Mouse (Mus musculus) mesoderm, embryonic 11.5 days (tissue): ENCODE data around the gene Vmn1r128.
"Not testable (repeated sequence)": the region's sequence is repeated elsewhere in the genome, so short reads cannot be mapped to it uniquely, and the experiment has no call there.

ENCODE experiments used
- DNase-seq: peaks from one replicate; pipeline ENCODE4 v3.0.0-alpha.2; 2012; ENCODE audit warnings: low read depth, low spot score

The Vmn1r128 gene

GRCm38 (mm10) chr7:21349073-21349472 is at the start of gene Vmn1r128:
Vmn1r128 (plus strand) TSS chr7:21349373.
- DNase-seq = not testable (repeated sequence)

- not testable (repeated sequence) for DNase-seq
Measured at GRCm38 (mm10) chr7:21301367-21301766, 47.8 kb upstream of the Vmn1r128 start, which contains the start of gene Vmn1r126. Vmn1r126 (minus strand) TSS chr7:21301467.

- DNase-seq = not testable (repeated sequence)
Measured at GRCm38 (mm10) chr7:21319761-21320160, 29.4 kb upstream of the Vmn1r128 start, which contains the start of gene Vmn1r127. Vmn1r127 (minus strand) TSS chr7:21319861.

GRCm38 (mm10) chr7:21361191-21361590 is 12.0 kb downstream of the Vmn1r128 start, which contains the start of gene Vmn1r129:
Vmn1r129 (minus strand) TSS chr7:21361291.
- not testable (repeated sequence) for DNase-seq
